Mouse (Mus musculus): ENCODE measurements at regions not wholly inside any gene's neighbourhood (a gene's known extent, or its start where the extent isn't known, plus 50 kb on each side); places are given as distances from the start of the nearest gene placed in this dataset.

DNA sequence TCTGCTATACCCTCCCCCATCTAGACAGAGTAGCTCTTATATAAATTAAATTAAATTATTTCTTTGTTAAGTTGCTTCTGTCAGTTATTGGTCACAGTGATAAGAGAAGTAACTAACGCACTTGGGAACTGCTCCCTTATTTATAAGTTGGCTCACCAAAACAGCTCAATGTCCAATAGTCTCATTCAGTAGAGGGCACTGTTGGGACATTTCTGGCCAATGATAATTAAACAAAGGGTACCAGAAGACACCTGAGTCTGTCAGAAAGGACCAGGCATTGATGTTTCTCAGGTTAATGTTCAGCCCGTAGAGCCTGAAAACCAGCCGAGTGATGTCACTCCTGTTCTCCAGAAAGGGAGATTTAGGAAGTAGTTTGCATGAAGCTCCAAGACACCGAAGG, 156.1 kb upstream of the Shisa6 start:
- TF ChIP-seq CTCF (IDR thresholded peaks at IDR 0.05; ENCODE audit: control insufficient read depth, insufficient read depth, insufficient replicate concordance, low read depth, low read length) = no peak
- Histone ChIP-seq H3K27ac (ENCODE audit: control insufficient read depth, insufficient read depth, low read depth, low read length) (no peak overlapping the region), H3K4me1 (ENCODE audit: control insufficient read depth, insufficient read depth, low read length) (peaks cover 2% of the 10 kb centered on the region; the same call in 1 of the 2 replicates)

DNA sequence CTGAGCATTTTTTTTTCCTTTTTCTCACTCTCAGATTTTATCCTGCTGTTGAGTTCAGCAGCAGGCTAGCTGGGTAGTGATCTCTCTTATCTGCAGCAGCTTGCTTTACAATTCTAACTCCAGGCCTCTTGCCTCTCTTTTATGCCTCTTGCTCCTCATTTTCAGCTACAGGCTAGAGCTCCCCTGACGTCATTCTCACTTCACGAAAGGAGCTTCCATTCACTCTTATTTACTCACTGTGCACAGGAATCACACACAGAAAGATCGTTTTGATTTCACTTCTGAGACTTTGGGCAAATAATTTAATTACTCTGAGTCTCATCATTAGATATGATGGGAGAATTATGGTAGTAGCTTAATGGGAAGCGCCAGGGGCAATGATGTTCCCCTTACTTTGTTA, 158.4 kb upstream of the Shisa6 start:
- Histone ChIP-seq H3K36me3 (ENCODE audit: control insufficient read depth, insufficient read depth, low read length) (no peaks in the 10 kb centered on the region), H3K4me1 (ENCODE audit: control insufficient read depth, insufficient read depth, low read length) (peaks cover 2% of the 10 kb centered on the region; the same call in 1 of the 2 replicates), H3K27ac (ENCODE audit: control insufficient read depth, insufficient read depth, low read depth, low read length) (no peak overlapping the region), H3K4me3 (ENCODE audit: control insufficient read depth, low read depth, low read length) (no peak overlapping the region), H3K27me3 (ENCODE audit: control insufficient read depth, insufficient read depth, low read length) (no peaks in the 10 kb centered on the region)
- TF ChIP-seq POLR2A (IDR thresholded peaks at IDR 0.05; ENCODE audit: control insufficient read depth, low read depth, low read length) (no peak), CTCF (IDR thresholded peaks at IDR 0.05; ENCODE audit: control insufficient read depth, insufficient read depth, insufficient replicate concordance, low read depth, low read length) (no peak)

More for the DNA sequence above, 156.1 kb upstream of the Shisa6 start:
- no peaks in the 10 kb centered on the region for H3K36me3 ChIP-seq (ENCODE audit: control insufficient read depth, insufficient read depth, low read length)
- H3K4me3 ChIP-seq (ENCODE audit: control insufficient read depth, low read depth, low read length) = no peak overlapping the region
- no peaks in the 10 kb centered on the region for H3K27me3 ChIP-seq (ENCODE audit: control insufficient read depth, insufficient read depth, low read length)

- Histone ChIP-seq H3K4me3 (ENCODE audit: control insufficient read depth, low read depth, low read length) (no peak overlapping the region), H3K27ac (ENCODE audit: control insufficient read depth, insufficient read depth, low read depth, low read length) (no peak overlapping the region), H3K27me3 (ENCODE audit: control insufficient read depth, insufficient read depth, low read length) (no peaks in the 10 kb centered on the region), H3K36me3 (ENCODE audit: control insufficient read depth, insufficient read depth, low read length) (no peaks in the 10 kb centered on the region), H3K4me1 (ENCODE audit: control insufficient read depth, insufficient read depth, low read length) (no peaks in the 10 kb centered on the region)
- TF ChIP-seq POLR2A (IDR thresholded peaks at IDR 0.05; ENCODE audit: control insufficient read depth, low read depth, low read length) (no peak), CTCF (IDR thresholded peaks at IDR 0.05; ENCODE audit: control insufficient read depth, insufficient read depth, insufficient replicate concordance, low read depth, low read length) (no peak)
These were observed 169.0 kb upstream of the Shisa6 start for GRCm38 (mm10) chr11:66694651-66695266.

- Histone ChIP-seq H3K4me3 (ENCODE audit: control insufficient read depth, low read depth, low read length) (no peak overlapping the region), H3K36me3 (ENCODE audit: control insufficient read depth, insufficient read depth, low read length) (no peaks in the 10 kb centered on the region), H3K27me3 (ENCODE audit: control insufficient read depth, insufficient read depth, low read length) (no peaks in the 10 kb centered on the region), H3K4me1 (ENCODE audit: control insufficient read depth, insufficient read depth, low read length) (no peaks in the 10 kb centered on the region), H3K27ac (ENCODE audit: control insufficient read depth, insufficient read depth, low read depth, low read length) (no peak overlapping the region)
- TF ChIP-seq POLR2A (IDR thresholded peaks at IDR 0.05; ENCODE audit: control insufficient read depth, low read depth, low read length) (no peak), CTCF (IDR thresholded peaks at IDR 0.05; ENCODE audit: control insufficient read depth, insufficient read depth, insufficient replicate concordance, low read depth, low read length) (no peak)
These were observed 171.0 kb upstream of the Shisa6 start for GRCm38 (mm10) chr11:66696791-66697190.

DNA sequence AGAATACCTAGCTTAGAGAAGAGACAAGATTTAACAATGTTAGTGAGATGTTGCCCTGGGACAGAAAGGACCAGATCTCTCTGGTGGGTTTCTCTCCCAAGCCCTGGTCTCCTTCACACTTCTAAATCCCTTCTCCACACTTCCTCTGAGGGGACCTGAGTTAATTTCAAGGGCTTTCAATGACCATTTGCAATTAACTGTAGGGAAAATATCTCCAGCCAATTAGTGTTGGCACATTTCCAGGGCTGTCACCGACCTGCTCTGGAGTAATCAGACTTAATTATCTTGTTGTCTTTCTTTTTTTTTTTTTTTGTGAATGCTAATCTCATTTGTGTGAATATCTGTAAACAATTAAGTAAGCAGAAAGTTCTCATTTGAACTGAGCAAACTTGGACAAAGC, 166.3 kb upstream of the Pirt start:
- Histone ChIP-seq H3K4me1 (ENCODE audit: control insufficient read depth, insufficient read depth, low read length) (no peaks in the 10 kb centered on the region), H3K27ac (ENCODE audit: control insufficient read depth, insufficient read depth, low read depth, low read length) (no peak overlapping the region), H3K36me3 (ENCODE audit: control insufficient read depth, insufficient read depth, low read length) (no peaks in the 10 kb centered on the region), H3K27me3 (ENCODE audit: control insufficient read depth, insufficient read depth, low read length) (no peaks in the 10 kb centered on the region), H3K4me3 (ENCODE audit: control insufficient read depth, low read depth, low read length) (no peak overlapping the region)
- no peak for TF ChIP-seq CTCF (IDR thresholded peaks at IDR 0.05; ENCODE audit: control insufficient read depth, insufficient read depth, insufficient replicate concordance, low read depth, low read length)
- no peak for TF ChIP-seq POLR2A (IDR thresholded peaks at IDR 0.05; ENCODE audit: control insufficient read depth, low read depth, low read length)

DNA sequence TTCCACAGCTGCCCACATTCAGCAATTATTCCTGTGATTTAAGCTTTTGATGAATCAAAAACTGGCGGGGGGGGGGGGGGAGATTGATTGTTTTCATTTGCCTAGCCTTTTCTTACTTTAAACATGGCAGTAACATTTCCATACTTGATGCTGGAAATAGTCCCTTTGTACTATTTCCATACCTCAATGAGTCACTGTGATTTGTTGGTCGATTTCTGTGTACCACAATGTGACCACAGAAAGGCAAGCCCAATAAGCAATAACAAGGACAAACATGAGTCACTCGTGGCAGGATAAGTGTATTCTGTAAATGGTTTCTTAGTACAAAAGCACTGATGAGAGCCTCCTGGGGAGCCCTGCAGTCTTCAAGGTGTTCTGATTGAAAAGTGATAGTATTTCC, 121.8 kb upstream of the Pirt start:
- no peaks in the 10 kb centered on the region for H3K27me3 ChIP-seq (ENCODE audit: control insufficient read depth, insufficient read depth, low read length)
- TF ChIP-seq CTCF (IDR thresholded peaks at IDR 0.05; ENCODE audit: control insufficient read depth, insufficient read depth, insufficient replicate concordance, low read depth, low read length) (no peak), POLR2A (IDR thresholded peaks at IDR 0.05; ENCODE audit: control insufficient read depth, low read depth, low read length) (no peak)
- no peaks in the 10 kb centered on the region for H3K36me3 ChIP-seq (ENCODE audit: control insufficient read depth, insufficient read depth, low read length)

GRCm38 (mm10) chr11:66806887-66807286, 104.9 kb upstream of the Pirt start:
- Histone ChIP-seq H3K27ac (ENCODE audit: control insufficient read depth, insufficient read depth, low read depth, low read length) (no peak overlapping the region), H3K4me1 (ENCODE audit: control insufficient read depth, insufficient read depth, low read length) (no peaks in the 10 kb centered on the region), H3K4me3 (ENCODE audit: control insufficient read depth, low read depth, low read length) (no peak overlapping the region), H3K36me3 (ENCODE audit: control insufficient read depth, insufficient read depth, low read length) (no peaks in the 10 kb centered on the region), H3K27me3 (ENCODE audit: control insufficient read depth, insufficient read depth, low read length) (no peaks in the 10 kb centered on the region)
- TF ChIP-seq POLR2A (IDR thresholded peaks at IDR 0.05; ENCODE audit: control insufficient read depth, low read depth, low read length) (no peak), CTCF (IDR thresholded peaks at IDR 0.05; ENCODE audit: control insufficient read depth, insufficient read depth, insufficient replicate concordance, low read depth, low read length) (no peak)

More for the DNA sequence above, 121.8 kb upstream of the Pirt start:
- Histone ChIP-seq H3K4me1 (ENCODE audit: control insufficient read depth, insufficient read depth, low read length) (no peaks in the 10 kb centered on the region), H3K4me3 (ENCODE audit: control insufficient read depth, low read depth, low read length) (no peak overlapping the region), H3K27ac (ENCODE audit: control insufficient read depth, insufficient read depth, low read depth, low read length) (no peak overlapping the region)
